Mouse (Mus musculus) inflammation-experienced regulatory T-cells, adult 6 months (primary cell): ENCODE data around the gene 4930507D05Rik. TPM values are rescaled to one million over a fixed set of nuclear protein-coding genes. Genes with fewer than 3 reads are reported as not detected.
"Not testable (repeated sequence)": the region's sequence is repeated elsewhere in the genome, so short reads cannot be mapped to it uniquely, and the experiment has no call there.

ENCODE experiments used
- ATAC-seq: one replicate; pipeline ENCODE4 v1.8.0; 2017
- polyA plus RNA-seq, 3 experiments: library from polyadenylated mRNA; unstranded; fragments of 100-300 nt; shearing (Covaris generic); gene quantifications; one replicate each; pipeline ENCODE4 v1.2.1; 2017

Gene 4930507D05Rik
- not detected for polyA plus RNA-seq

DNA sequence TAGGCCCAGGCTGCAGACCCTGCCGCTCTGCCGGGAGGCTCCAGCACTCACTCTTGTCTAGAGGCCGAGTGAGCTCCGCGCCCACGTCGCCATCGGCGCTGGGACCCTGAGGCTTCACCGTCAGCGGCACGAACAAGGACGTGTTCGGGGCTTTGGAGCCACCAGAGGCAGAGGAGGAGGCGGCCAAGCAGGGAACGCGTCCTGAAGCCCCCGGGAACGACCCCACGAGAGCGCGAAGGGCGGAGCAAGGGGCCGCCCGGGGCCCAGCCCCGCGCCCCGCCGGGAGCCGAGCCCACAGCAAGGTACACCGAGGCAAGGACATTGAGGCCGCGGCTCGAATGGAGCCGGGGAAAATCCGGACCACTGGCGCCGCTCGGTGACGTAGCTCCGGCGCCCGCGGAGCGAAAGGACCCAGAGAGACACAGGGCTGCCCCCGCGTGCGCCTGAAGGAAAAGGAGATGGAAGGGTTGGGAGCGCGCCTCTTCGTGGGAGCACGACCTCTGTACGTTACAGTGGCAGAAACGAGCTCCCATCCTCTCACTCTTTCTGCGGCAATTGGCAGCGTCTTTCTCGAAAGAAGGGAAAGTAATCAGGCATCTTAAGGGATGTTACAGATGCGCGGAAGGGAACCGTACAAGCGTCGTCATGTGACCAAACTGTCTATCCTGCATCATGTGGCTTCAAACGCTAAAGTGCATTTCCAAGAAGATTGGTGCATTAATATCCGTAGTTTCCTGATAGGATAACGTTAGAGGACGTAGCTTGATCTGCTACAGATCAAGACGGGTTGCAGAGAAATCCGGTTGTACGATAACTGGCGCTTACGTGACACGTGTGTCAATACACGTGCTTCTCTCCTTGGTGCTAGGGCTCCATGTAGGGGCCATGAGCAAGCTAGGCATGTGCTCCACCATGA lies at the start of gene 4930507D05Rik, which contains the start of gene Supv3l1:
TSS of gene 4930507D05Rik (plus strand) at position 126 of the 916 bp plus-strand sequence.
TSS of gene Supv3l1 (minus strand) at position 375 of the 916 bp plus-strand sequence.
- peak; percentile 93 for ATAC-seq

DNA sequence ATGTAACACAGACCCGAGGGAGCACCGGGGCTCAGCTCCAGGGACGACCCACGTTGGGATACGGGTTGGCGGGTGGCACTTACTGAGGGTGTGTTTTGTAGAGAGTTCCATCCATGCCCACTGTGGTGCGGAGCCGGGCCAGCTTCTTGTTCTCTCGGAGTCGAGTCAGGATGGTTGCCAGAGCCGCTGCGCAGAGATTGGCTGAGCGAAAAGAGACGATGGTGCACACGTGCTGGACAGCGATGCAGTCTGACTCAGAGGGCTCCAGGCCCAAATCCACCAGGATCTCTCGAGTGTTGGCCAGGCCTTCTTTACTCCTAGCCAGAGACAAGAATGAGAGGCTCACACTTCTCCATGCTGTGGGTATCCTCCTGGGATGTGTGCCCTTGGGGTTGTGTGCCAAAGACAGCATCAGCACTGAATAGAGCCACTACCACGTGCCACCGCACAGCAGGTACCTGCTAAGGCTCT lies 47.6 kb upstream of the 4930507D05Rik start:
- no peak for ATAC-seq

DNA sequence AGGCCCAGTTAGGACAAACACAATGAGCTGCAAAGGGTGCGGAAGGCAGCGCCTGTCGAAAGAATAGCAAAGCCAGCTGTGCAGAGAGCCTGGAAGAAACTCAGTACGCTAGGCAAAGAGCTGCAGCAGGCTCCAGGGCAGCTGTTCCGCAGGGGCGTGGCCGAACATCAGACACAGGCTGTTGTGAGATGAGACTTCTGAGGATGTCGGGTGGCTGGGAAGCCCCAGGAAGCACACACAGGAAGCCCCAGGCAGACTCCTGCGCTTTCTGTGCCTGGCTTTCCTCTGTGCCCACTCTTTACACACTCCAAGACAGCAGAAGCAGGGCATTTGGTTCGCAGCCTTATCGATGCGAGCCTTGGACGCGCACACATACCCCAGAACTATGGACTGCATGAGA lies 44.4 kb upstream of the 4930507D05Rik start:
- ATAC-seq: no peak

DNA sequence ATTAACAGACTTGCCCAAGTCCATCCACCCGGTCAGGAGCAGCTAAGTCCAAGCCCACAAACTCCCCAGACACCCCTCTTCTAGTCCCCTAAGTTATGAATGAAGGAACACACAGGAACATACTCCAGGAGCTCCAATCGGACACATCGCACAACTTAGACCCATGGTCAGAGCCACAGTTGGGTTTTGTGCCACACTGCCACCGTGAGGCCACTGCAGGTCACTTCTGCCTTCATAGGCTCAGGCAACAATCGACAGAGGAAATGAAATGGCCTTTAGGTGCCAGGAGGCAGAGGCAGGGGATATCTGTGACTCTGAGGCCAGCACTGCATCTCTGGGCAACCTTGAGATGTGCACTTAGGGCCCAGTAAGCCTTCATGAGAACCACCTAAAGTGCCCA lies 38.3 kb upstream of the 4930507D05Rik start:
- peak; percentile 79 for ATAC-seq

DNA sequence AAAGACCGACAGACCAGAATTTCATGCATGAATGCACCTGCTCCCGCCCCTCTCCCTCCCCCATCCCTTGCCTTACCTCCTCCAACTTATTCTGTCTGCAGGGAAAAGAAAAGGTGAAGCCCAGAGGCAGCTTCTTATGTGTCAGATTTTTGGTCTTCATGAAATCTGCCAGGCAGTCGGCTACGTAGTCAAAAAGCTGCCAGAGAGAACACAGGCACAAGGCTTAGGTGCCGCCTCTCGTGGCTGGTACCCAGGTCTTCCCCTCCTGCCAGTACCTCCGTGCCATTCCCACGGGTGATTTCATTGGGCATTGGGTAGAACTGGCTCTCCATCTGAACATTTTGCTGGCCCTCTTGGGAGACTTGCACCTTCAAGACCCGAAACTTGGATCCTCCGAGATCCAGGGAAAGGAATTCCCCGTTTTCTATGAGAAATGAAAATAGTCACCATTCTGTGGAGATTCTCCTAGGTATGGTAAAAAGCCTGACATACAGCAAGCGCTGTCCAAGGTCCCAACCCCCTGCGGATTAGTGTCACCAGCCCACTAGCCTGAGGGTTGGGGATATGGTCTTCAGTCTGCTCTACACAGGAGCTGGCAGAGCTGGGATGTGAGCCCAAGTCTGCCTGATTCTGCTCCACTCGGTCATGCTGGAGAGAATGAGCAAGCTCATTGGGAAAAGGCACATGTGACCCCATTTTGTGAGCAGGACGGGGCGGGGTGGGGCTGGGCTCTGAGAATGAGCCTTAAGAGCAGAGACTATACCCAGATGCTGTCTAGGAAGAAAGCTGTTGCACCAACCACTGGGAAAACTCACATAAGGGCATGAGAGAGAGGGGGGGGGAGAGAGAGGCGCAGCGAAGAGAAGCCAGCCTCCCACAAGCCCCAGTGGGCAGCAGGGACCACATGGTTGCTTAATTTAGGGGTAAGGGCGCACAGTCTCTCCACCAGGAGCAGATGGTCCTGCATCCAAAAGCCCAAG lies 37.6 kb upstream of the 4930507D05Rik start:
- no peak for ATAC-seq

DNA sequence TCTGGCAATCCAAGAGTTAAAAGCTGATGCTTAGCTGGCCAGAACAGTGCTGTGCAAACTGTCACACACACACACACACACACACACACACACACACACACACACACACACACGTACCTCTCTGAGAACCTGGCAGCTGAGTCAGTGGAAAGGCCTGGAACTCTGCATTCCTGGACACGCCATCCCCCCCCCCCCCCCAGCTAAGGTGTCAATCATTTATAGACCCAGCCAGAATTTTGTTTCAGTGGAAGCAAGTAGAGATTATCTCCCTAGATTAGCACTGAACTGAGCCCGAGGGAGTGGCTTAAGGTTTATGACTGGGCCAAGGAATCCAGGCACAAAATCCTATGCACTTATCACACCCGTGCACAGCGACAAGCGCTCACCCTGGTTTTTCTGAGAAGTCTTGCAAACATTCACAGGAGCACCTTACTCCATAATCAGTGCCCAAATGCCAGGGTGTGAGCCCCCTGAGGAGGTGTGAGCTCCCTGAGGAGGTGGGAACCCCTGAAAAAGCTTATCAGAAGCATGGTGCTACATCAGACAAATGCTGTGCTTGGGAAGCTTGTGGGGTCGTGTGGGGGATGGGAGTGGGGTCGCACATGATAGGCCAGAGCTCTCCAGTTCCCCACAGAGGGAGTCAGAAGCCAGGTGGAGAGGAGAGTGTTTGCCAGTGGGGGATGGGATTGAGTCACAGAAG lies 36.2 kb upstream of the 4930507D05Rik start:
- no peak for ATAC-seq

DNA sequence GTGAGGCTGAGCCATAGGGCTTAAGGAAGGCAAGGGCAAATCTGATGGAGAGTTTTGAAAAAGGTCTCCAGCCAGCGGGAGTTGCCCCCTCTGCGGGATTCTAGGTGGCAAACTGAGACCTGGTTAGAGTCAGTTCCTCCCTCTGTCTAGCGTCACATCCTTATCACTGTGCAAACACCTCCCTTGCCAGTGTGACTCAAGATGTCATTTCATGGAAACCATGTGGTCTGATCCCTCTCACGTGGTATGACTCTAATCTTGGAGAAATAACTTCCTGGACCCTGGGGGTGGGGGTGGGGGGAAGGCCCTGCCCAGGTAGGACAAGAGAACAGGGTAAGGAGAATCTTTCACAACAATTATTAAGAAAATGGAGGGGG lies 35.7 kb upstream of the 4930507D05Rik start:
- no peak for ATAC-seq

DNA sequence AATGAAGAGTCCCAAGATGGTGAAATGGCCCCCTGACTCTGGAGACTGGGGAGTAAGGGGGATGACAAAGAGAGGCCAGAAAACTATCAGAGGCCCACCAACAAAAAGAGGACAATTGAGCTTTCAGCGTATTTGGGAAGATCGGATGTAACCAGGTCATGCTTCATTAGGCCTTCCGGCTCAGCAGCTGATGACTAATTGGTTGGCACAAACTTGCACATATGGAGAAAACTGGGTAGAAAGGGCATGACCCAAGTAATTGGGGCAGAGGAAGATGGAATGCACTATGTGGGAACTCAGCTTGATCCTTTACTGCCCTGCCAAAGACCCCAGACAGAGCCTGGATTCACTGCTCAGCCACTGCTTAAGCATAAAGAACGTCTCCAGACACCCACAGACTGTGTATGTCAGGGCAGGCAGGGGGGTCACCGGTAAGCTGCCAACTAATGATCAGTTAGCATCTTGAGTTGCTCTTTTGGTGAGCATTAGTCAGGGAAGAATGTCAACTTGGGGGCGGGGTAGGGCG lies 30.4 kb upstream of the 4930507D05Rik start:
- ATAC-seq: no peak

DNA sequence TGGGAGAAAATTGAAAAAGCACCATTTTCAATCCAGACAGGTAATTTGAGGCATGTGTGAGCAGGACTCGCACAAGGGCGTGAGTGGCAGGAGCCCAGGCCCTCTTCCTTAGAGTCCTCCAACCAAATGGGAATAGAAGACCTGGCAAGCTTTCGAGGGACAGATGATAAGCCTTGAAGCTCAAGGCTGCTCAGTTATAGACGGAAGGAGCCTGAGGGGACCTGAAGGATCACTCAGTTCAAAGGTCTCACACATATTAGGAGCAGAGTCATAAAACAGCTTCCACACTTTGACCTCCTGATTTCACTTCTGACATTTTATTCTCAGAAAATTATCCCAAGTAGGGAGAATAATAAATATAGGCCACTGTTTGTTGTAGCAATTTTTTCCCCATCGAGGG lies 29.9 kb upstream of the 4930507D05Rik start:
- no peak for ATAC-seq

DNA sequence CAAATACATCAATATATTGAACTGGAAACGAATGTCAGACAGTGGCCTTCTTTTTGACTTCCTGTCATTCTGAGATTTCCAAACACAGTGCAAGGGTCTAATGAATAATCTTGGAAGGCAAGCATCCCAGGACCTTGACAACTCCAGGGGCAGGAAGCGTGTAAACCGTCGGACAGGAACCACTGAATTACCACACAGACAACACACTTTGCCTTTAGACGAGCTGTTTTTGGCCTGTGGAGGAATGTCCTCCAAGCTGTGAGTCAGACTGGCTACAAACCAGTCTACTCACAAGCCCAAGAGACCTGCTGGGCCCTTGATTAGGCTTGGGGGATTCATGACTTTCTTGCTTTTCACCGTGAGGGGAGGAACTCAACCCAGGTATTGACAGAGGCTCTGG lies 28.9 kb upstream of the 4930507D05Rik start:
- no peak for ATAC-seq

DNA sequence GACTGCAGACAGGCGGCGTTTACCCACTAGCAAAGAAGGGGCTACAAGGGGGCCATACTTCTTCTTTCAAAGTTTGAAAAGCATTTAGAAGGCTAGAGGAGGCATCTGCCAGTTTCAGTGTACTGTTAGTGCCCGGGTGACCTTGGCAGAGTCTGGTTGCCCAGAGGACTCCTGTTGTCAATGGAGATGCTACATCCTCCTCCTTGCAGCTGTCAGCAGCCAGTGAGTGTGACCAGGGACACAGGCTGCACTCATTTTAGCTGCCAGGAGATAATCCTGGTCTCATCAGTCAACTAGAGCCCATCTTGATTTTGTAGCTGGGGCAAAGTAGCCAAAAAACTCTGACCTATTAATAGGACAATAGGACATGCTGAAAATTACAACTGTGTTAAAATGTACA lies 28.2 kb upstream of the 4930507D05Rik start:
- ATAC-seq: no peak

DNA sequence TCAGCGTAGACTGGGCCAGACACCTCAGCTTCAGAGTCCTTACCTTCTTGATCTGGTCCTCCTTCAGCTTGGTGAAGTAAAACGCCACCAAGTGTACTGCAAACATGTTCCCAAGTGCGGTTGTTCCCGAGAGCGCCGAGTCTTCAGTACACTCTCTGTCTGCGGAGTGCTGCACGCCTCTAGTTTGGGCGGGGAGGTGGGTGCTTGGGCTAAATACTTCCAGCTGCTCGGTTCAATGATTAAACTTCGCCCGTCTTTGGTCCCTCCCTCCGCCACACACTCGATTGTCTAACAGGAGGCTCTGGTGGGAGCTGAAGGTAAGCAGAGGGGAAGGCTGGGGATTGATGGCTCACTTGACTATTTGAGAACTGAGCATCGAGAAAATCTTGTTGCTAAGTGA lies 27.0 kb upstream of the 4930507D05Rik start, which contains the start of gene Hkdc1:
TSS of gene Hkdc1 (minus strand) at position 237 of the 400 bp plus-strand sequence.
- no peak for ATAC-seq

DNA sequence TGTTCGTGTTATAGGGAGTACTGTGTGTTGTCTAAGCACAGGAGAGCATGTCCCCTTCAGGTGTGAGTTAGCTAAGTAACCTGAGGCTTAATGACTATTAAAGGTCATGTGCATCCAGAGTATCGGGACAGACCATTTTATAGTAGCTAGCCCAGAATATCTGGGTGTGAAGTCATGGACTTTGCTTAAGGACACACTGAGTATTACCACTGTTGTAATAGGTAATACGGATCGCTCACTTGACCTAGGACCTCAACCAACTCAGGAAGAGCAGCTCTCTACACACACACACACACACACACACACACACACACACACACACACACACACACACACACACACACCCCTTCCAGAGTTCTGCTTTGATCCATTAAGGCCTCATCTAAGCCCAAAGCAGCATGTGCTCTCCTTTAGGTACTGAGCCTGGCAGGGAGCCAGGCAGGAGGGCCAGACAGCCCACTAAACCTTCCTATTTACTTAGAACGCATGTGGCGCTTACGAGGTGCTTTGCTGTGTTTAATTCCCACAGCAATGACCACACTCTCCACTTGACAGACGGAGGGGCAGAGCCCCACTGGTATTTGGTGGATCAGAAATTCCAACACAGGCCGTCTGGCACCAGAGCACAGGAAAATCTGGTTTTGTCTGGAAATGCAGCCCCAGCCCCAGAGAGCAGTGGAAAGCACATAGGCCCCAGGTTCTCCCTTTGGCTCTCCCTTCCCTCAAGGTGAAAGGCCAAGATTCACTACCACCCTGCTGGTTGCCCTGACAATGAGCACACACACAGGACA lies 24.0 kb upstream of the 4930507D05Rik start:
- no peak for ATAC-seq

DNA sequence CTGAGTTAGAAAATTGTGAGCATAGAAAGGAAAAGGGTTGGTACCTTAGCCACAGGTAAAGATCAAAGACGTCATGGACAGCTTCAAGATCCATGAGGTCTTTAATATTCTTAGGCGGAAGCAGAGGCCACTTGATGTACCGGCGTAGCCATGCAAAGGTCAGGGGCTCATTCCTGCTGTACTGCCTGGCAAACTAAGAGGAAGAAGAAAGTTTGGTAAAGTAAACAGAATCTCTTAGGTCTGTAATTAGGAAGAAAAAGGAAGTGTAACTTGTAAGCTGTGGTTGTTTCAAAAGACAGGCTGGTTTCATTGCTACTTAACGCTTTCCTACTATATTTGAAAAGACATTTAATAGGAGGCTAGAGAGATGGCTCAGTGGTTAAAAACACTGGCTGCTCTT lies 18.9 kb upstream of the 4930507D05Rik start:
- no peak for ATAC-seq

DNA sequence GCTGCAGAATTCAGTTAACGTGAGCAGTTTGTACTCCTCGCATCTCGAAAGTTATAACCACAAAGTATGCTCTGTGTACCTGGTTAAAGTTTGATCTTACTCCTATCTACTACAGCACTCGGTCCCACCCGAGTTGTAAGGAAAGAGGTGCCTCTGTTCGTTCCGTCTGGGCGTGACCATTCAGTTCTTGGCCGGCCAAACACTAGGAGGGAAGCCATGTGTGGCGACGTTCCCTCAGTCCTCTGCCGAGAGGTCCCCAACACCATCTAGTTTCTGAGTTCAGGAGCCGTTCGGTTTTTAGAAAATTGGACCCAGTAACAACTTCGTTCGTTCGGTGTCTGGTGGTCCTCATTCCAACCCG lies 971 bp downstream of the 4930507D05Rik start:
- no peak for ATAC-seq

DNA sequence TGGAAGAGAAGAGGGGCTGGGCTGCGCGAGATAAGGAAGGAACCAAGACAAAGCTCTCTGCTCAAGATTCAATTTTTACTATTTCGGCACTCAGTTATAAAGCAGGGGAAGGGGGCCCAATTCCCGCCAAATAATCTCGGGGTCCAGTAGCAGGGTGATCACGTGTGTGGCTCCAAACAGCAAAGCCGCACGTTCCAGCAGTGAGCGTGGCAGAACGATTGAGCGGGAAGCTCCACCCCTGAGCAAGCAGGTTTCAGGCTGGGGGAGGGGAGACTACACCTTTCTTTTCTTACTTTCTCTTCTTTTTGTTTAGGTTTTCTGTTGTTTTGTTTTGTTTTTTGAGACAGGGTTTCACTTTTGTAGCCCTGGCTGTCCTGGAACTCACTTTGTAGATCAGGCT lies 2.7 kb downstream of the 4930507D05Rik start:
- not testable (repeated sequence) for ATAC-seq

DNA sequence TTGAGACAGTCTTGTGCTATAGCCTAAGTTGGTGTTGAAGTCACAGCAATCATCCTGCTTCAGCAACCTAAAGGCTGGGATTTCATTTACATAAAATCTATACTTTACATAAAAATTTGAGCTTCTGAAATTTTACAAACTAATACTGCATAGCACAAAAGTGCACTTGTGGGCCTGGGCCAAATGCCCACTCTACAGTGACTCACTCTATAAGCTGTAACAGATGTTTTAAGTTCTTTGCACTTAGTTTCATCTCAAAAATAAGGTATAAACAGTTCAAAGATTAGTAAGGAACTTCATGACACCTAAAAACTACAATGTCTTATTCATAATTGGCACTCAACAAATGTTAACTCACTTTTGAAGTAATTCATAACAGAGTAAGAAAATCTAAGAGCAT lies 12.0 kb downstream of the 4930507D05Rik start:
- no peak for ATAC-seq

DNA sequence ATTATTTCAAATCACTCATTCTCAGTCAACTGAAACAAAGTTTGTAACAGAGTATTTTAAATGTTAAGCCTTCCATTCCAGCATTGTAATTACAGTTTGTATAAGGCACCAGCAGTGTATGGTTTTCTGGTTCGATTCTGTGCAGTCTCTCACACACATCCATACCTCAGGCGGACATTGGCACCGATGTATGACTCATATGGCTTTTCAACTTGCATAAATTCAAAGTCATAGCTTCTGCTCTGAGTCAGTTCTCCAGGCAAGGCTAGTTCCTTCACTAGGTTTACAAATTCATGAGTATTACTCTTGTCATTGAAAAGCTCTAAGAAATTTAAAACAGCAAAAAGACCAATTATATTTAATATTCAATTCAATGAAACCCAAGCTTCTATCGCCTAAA lies 20.4 kb downstream of the 4930507D05Rik start:
- ATAC-seq: no peak

DNA sequence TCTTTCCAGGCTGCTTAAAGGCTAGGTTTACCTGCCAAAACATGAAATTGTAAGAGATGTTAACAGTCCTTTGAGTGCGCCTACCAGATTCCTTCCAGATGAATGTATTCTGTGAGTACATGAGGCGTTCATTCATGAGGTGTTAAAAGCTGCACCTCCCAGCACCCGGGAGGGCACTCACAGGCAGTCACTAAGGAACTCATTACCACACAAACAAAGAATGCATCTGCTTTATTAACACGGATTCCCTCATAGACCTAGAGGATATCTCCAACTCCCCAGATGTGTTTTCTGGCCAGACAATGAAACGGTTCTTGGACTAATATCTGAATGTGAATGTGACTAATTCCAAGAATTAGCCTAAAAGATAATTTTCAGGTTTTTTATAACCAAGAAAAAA lies 21.8 kb downstream of the 4930507D05Rik start:
- no peak for ATAC-seq

DNA sequence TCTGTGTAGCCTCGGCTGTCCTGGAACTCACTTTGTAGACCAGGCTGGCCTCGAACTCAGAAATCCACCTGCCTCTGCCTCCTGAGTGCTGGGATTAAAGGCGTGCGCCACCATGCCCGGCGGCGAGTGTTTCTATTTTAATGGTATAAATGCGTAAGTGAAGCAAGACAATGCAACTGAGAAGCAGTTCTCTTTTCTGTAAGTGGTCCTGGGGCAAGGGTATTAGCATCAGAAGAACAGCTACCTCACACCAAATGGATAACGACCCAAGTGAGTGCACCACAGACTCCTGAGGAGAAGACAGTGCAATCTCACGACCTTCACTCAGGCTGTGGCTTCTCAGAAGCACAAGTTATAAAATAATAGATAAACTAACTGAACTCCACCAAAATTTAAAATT lies 25.7 kb downstream of the 4930507D05Rik start:
- no peak for ATAC-seq

DNA sequence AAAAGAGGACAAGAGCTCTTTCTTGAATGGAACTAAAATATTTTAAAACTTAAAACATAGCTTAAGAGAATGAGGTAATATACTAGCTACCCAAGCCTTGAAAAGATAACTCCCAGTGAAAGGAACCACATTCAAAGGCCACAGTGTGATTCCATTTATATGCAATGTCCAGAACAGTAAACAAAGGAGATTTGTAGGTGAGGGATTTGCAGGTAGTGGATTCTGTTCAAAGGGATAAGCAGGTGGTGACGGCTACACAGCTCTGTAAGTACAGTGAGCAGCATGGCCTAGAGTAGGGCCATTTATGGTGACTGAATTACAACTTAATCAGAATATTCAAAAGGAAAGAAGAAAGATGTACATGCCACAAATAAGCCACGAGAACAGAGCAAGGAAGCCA lies 27.7 kb downstream of the 4930507D05Rik start:
- no peak for ATAC-seq
